Mouse (Mus musculus) cerebellum, adult 11 months (tissue): Measurements from ENCODE around the gene Rnf167.

ENCODE experiments used
- DNase-seq: peaks from one replicate; pipeline ENCODE4 v3.0.0; 2022

The Rnf167 gene

GRCm38 (mm10) chr11:70679894-70680293 is 32.9 kb downstream of the Rnf167 start:
- DNase-seq = no peak

- DNase-seq = no peak
These were observed 34.1 kb downstream of the Rnf167 start for GRCm38 (mm10) chr11:70681170-70681569.

- no peak for DNase-seq
These were observed 35.0 kb downstream of the Rnf167 start for GRCm38 (mm10) chr11:70681897-70682581.

- no peak for DNase-seq
These were observed 36.6 kb downstream of the Rnf167 start for GRCm38 (mm10) chr11:70683640-70684039.

GRCm38 (mm10) chr11:70686901-70687566 is 40.0 kb downstream of the Rnf167 start:
- peak; percentile 69 for DNase-seq

- peak; percentile 86 for DNase-seq
These were observed 40.7 kb downstream of the Rnf167 start, which contains the start of gene Camta2 for GRCm38 (mm10) chr11:70687601-70688199. Camta2 (minus strand) TSS chr11:70688105.

- no peak for DNase-seq
These were observed 41.3 kb downstream of the Rnf167 start for GRCm38 (mm10) chr11:70688372-70688771.

- DNase-seq = no peak
These were observed 42.5 kb downstream of the Rnf167 start for GRCm38 (mm10) chr11:70689578-70689977.

GRCm38 (mm10) chr11:70693504-70693903 is 46.5 kb downstream of the Rnf167 start:
- no peak for DNase-seq

GRCm38 (mm10) chr11:70697376-70697775 is 50.3 kb downstream of the Rnf167 start:
- no peak for DNase-seq

GRCm38 (mm10) chr11:70699051-70699450 is 52.0 kb downstream of the Rnf167 start:
- DNase-seq = no peak

GRCm38 (mm10) chr11:70699722-70700556 is 52.9 kb downstream of the Rnf167 start, which contains the start of the genes Inca1 and Kif1c:
Inca1 (minus strand) TSS chr11:70700155.
Kif1c (plus strand) TSS chr11:70700548.
- peak; percentile 97 for DNase-seq

GRCm38 (mm10) chr11:70700613-70701012 is 53.6 kb downstream of the Rnf167 start:
- peak; percentile 68 for DNase-seq
